ENCODE assay signal across 34 mouse cellular contexts in the genomic region with DNA sequence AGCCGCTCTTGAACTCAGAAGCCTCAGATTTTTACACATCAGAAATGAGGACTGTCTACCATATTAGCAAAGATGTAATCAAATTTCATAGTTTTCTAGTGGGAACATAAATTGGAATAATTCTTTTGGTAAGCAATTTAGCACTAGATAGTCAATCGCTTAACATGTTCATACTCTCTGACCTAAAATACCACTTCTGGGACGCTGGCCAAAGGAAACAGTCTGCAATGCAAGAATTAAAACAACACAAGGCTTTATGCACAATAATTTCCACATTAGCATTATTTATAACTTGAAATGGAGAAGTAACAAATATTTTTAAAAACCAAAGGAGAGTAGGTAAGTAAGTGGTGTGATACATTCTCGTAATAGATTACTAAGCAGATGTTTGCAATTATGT.
DNase-seq lines count a peak whose midpoint lies in the region; ATAC-seq and TF ChIP-seq lines count a peak whose summit lies in the region.
"Had no signal": no experiment of that assay in that cellular context is flagged by ENCODE, and none has a peak within 500 bp of the region (broad histone marks: within the 10 kb centered on the region; RNA-seq: fewer than 3 reads in every experiment).

No protein-coding gene starts in this region.

- no peak for ATAC-seq in kidney, postnatal 0 days (replicated peaks; ENCODE audit: low FRiP score, low read depth)
- ATAC-seq: activated CD4-positive, CD25-positive, alpha-beta regulatory T cell, adult 4 months; CD4-positive, CD25-positive, alpha-beta regulatory T cell, adult 4 months; forebrain, embryonic 15.5 days; hindbrain, postnatal 0 days; intestine, embryonic 15.5 days; lung, postnatal 0 days; midbrain, embryonic 15.5 days had no signal

- no peak for TF ChIP-seq CTCF in kidney, postnatal 0 days (IDR thresholded peaks at IDR 0.05; ENCODE audit: low read depth)

- DNase-seq in adrenal gland, postnatal 14 days, result peak; percentile 30
- no peak for DNase-seq in adrenal gland, postnatal 25 days
- DNase-seq in kidney, postnatal 0 days (ENCODE audit: low spot score), result peak; percentile 16
- no peak for DNase-seq in kidney, adult 18-20 months
- DNase-seq in lung, postnatal 10 days, result peak; percentile 34
- no peak for DNase-seq in lung, adult 18-20 months
- DNase-seq in fibroblast of lung, adult 2 months (ENCODE audit: low read depth), result peak; percentile 36
- DNase-seq in frontal cortex, postnatal 25 days (ENCODE audit: low spot score in 2 of 2), result no peak
- DNase-seq: cerebellum, adult 11-12 months; cerebellum, adult 9-11 months; embryo, embryonic 11 days; gastrocnemius, adult 2 months; gastrocnemius, postnatal 36 days; heart, adult 2 months; right cerebral cortex, postnatal 4 days; thymus, adult 18-20 months; thymus, postnatal 25 days had no signal

- H3K27me3 ChIP-seq in kidney, postnatal 0 days (ENCODE audit: insufficient read depth, low read length), result no peaks in the 10 kb centered on the region
- H3K27me3 ChIP-seq: embryonic facial prominence, embryonic 12.5 days; forebrain, embryonic 15.5 days; heart, embryonic 13.5 days; hindbrain, embryonic 12.5 days; intestine, embryonic 15.5 days; limb, embryonic 12.5 days; liver, embryonic 15.5 days; midbrain, embryonic 15.5 days had no signal

- H3K4me3 ChIP-seq in kidney, postnatal 0 days (replicated peaks; ENCODE audit: low read depth, low read length), result no peak overlapping the region
- H3K4me3 ChIP-seq: embryonic facial prominence, embryonic 12.5 days; forebrain, embryonic 10.5 days; forebrain, embryonic 15.5 days; gastrocnemius, adult 2 months; heart, adult 2 months; heart, embryonic 13.5 days; hindbrain, embryonic 12.5 days; intestine, embryonic 15.5 days; layer of hippocampus, adult 2 months; left cerebral cortex, adult 2 months; limb, embryonic 12.5 days; liver, embryonic 15.5 days; midbrain, embryonic 10.5 days; midbrain, embryonic 15.5 days had no signal

- H3K4me1 ChIP-seq in kidney, postnatal 0 days (replicated peaks; ENCODE audit: insufficient read depth, low read length), result no peaks in the 10 kb centered on the region
- H3K4me1 ChIP-seq: intestine, embryonic 15.5 days; liver, embryonic 15.5 days had no signal

- no peaks in the 10 kb centered on the region for H3K36me3 ChIP-seq in kidney, postnatal 0 days (ENCODE audit: insufficient read depth, low read length)
- H3K36me3 ChIP-seq: embryonic facial prominence, embryonic 12.5 days; forebrain, embryonic 10.5 days; forebrain, embryonic 15.5 days; heart, embryonic 13.5 days; hindbrain, embryonic 12.5 days; intestine, embryonic 15.5 days; limb, embryonic 12.5 days; liver, embryonic 15.5 days; midbrain, embryonic 10.5 days; midbrain, embryonic 15.5 days had no signal

- WGBS in kidney, postnatal 0 days, result 67% methylated on average over 4 of the region's 4 CpGs

- H3K4me2 ChIP-seq in kidney, postnatal 0 days (ENCODE audit: low read length), result no peak overlapping the region
- H3K4me2 ChIP-seq: embryonic facial prominence, embryonic 12.5 days; forebrain, embryonic 15.5 days; heart, embryonic 13.5 days; hindbrain, embryonic 12.5 days; intestine, embryonic 15.5 days; limb, embryonic 12.5 days; liver, embryonic 15.5 days; midbrain, embryonic 15.5 days had no signal

- no peak overlapping the region for H3K27ac ChIP-seq in kidney, postnatal 0 days
- H3K27ac ChIP-seq: embryonic facial prominence, embryonic 12.5 days; forebrain, embryonic 10.5 days; forebrain, embryonic 15.5 days; gastrocnemius, adult 2 months; heart, adult 2 months; heart, embryonic 13.5 days; hindbrain, embryonic 12.5 days; hindbrain, postnatal 0 days; intestine, embryonic 15.5 days; layer of hippocampus, adult 2 months; left cerebral cortex, adult 2 months; limb, embryonic 12.5 days; liver, embryonic 15.5 days; midbrain, embryonic 10.5 days; midbrain, embryonic 15.5 days; stomach, postnatal 0 days had no signal

- no peak overlapping the region for H3K9ac ChIP-seq in kidney, postnatal 0 days (ENCODE audit: low read depth, low read length)
- H3K9ac ChIP-seq: embryonic facial prominence, embryonic 12.5 days; forebrain, embryonic 15.5 days; heart, embryonic 13.5 days; hindbrain, embryonic 12.5 days; intestine, embryonic 15.5 days; limb, embryonic 12.5 days; liver, embryonic 15.5 days; midbrain, embryonic 15.5 days had no signal

- no peaks in the 10 kb centered on the region for H3K9me3 ChIP-seq in kidney, postnatal 0 days (replicated peaks; ENCODE audit: low read length)
- H3K9me3 ChIP-seq: embryonic facial prominence, embryonic 12.5 days; forebrain, embryonic 10.5 days; forebrain, embryonic 15.5 days; heart, embryonic 13.5 days; hindbrain, embryonic 12.5 days; intestine, embryonic 15.5 days; limb, embryonic 12.5 days; liver, embryonic 15.5 days; midbrain, embryonic 10.5 days; midbrain, embryonic 15.5 days had no signal

Comparison
In these comparisons a context has a peak if more than half of its experiments do, and no peak if none do; other contexts are left out.
1. DNase-seq: peak in adrenal gland, postnatal 14 days (single experiment), kidney, postnatal 0 days (single experiment), lung, postnatal 10 days (single experiment) and fibroblast of lung, adult 2 months (single experiment); none in adrenal gland, postnatal 25 days (single experiment), kidney, adult 18-20 months (single experiment), lung, adult 18-20 months (0 of 2) and frontal cortex, postnatal 25 days (0 of 2).